Mouse (Mus musculus) splenic B cell, adult 2 months (primary cell): ENCODE results near the gene Cisd1.
A peak's percentile ranks its signal among the peaks of the same experiment; 100 is the strongest.
"Not testable (repeated sequence)": the region's sequence is repeated elsewhere in the genome, so short reads cannot be mapped to it uniquely, and the experiment has no call there.

Experiments used
- DNase-seq: peaks from one replicate; pipeline ENCODE4 v3.0.0-alpha.2; 2011; ENCODE audit warnings: low read depth, low spot score
- H3K27me3 ChIP-seq: 2 replicates; pipeline ENCODE4 v1.6.1; 2012; ENCODE audit warnings: mild to moderate bottlenecking, low read length, moderate library complexity, mixed read lengths; ENCODE audit not compliant: control insufficient read depth, poor library complexity, insufficient read depth, severe bottlenecking
- H3K36me3 ChIP-seq: 2 replicates; pipeline ENCODE4 v1.6.1; 2012; ENCODE audit warnings: mild to moderate bottlenecking, low read length, moderate library complexity, mixed read lengths; ENCODE audit not compliant: control insufficient read depth, poor library complexity, insufficient read depth, severe bottlenecking

Cisd1 gene

DNA sequence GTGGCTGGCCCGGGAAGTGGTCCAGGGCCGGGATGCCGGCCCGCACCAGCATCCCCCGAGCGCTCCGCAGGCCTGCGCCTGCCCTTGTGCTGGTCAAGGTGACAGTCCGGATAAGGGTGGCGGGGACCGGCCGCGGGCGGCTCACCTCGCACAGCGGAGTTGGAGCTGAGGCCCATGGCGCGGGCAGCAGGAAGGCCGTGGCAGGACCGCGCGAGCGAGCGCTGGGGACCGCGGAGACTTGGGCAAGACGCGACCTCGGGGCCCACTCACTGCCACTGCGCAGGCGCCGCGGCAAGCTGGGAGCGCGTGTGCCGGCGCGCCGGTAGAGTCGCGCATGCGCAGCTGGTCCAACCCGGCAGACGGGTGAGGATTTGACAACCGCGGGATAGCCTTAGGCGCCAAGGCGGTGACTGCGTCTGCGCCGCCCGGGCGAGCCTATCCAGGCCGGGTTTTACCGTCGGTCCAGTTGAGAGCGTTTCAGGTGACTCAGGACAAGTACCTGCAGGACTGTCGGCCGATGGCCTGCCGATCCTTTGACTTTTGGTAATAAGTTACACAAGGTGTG is at the start of gene Cisd1:
Cisd1 (minus strand) TSS at position 376 of the 565 bp plus-strand sequence.
- no peaks in the 10 kb centered on the region for H3K36me3 ChIP-seq
- peak; percentile 96 for DNase-seq

DNA sequence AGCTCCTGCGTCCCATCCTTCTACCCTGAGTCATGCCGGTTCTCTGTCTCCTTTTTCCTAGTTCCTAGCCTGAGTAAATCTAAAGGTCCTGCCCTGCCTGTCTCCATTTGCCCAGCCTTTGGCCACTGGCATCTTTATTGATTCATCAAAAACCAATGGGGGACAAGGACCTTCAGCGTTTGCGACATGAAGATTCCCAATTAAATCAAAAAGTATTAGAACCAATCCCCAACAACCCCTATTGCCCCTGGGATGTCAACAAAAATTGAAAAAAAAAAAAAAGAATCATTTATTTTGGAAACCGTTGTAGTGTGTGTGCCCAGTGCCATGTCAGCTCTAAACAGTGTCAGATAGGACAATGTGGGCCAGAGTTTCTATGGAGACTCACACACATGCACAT is 44.6 kb upstream of the Cisd1 start:
- Histone ChIP-seq H3K36me3 (no peaks in the 10 kb centered on the region), H3K27me3 (no peaks in the 10 kb centered on the region)
- no peak for DNase-seq

More for the DNA sequence above, at the start of gene Cisd1:
- H3K27me3 ChIP-seq = no peaks in the 10 kb centered on the region

DNA sequence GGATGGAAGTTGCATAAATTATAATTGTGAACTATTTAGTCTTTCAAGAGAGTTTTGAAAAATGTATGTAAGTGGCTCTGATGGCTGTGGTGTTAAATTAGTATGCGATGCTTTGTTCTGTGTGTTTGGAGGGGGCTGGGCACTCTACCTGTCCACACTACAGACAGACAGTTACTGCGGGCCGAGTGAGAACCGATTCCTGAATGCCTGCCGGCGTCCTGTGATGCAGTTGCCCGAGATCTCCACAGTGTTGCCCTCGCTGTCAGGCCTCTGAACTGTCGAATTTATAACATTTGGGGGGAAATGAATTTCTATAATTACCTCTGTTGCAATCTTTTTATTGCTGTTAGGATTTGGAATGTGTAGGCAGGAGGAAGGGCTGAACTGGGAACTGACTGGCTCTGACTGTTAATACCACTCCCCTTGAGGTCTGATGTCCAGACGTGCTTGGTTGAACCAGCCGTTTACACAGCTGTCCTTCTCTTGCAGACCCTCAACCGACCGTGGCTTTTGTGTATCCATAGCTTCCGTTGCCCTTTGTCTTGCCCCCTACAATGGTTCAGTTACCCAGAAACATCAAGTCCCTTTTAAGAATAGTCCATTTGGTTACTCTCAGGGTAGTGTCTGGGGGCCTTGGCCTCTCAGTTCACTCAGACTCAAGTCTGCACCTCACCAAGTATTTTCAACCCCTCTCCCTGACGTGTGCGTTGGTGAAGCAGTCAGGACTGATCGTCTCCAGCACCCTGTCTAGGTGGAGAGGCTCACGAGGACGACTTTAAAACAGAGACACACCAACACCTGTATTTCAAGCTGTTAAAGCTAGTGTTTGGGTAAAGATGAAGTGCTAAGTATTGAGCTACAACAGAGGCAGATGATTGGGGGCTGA is 39.6 kb upstream of the Cisd1 start:
- Histone ChIP-seq H3K27me3 (no peaks in the 10 kb centered on the region), H3K36me3 (no peaks in the 10 kb centered on the region; the same call in 1 of the 2 replicates)
- DNase-seq = no peak

DNA sequence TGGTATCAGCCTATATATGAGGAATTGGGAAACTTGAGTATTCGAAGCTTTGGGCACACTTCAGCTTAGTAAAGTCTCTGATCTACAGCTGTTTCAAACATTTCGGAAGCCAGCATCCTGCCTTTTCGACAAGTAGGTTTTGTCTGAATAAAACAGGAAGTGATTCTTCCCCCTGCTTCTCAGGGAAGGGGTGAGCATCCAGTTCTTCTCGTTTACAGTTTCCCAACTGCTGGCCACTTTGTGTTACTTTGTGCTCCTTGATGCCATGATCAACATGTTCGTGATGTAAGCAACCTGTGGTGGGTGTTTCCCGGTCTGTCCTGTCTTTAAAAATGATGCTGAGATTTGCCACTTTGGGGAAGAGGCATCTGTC is 38.8 kb upstream of the Cisd1 start:
- H3K27me3 ChIP-seq, H3K36me3 ChIP-seq: not testable (repeated sequence)
- peak; percentile 3 for DNase-seq

DNA sequence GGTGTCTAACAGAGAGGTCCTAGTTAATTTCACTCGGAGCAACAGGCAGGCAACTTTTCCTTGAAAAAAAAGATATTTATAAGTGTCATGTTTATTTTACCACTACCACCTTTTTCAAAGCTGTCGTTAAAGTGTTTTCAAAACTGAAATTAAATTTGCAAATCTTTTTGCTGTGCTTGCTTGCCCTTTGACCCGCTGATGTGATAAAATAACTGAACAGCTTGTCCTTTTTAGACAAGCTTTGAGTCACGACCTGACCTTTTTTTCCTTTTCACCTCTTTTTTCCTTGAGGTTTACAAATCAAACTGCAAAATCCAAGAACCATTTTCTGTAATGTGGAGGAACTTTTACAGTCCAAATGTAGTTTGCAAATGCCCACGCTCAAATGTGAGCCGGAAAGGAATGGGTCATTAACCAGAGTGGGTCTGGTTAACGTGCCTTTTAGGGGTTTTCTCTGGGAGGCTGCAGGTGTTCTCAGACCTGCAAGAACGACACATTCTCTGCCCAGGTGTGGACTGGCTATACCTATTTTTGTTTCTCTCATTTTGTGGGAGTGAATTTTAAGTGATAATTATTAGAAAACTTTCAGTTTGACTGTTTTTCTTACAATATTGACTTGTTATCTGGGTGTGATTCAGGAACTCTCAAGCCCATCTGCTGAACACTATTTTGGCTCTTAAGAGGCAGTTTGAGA is 38.3 kb upstream of the Cisd1 start:
- DNase-seq = no peak

DNA sequence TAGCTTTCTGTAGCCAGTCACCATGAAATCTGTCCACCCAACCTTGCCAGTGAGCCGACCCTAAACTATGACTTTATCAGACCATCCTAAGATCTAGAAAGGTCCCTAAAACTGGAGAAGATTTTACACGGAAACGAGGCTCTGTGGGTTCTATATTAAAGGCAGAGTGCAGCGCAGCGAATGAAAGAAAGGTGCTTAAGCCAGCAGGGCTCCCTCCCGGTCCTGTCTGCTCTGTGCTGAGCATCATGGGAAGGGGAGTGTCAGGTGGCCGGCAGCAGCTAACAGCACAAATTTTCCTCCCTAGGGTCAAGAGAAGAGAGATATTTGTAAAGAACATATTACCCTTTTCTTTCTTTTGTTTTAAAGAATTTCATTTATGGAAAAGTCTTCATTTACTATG is 37.4 kb upstream of the Cisd1 start:
- Histone ChIP-seq H3K36me3 (no peaks in the 10 kb centered on the region; the same call in 1 of the 2 replicates), H3K27me3 (no peaks in the 10 kb centered on the region)
- DNase-seq = no peak

More for the DNA sequence above, 38.3 kb upstream of the Cisd1 start:
- Histone ChIP-seq H3K27me3 (no peaks in the 10 kb centered on the region), H3K36me3 (no peaks in the 10 kb centered on the region; the same call in 1 of the 2 replicates)

DNA sequence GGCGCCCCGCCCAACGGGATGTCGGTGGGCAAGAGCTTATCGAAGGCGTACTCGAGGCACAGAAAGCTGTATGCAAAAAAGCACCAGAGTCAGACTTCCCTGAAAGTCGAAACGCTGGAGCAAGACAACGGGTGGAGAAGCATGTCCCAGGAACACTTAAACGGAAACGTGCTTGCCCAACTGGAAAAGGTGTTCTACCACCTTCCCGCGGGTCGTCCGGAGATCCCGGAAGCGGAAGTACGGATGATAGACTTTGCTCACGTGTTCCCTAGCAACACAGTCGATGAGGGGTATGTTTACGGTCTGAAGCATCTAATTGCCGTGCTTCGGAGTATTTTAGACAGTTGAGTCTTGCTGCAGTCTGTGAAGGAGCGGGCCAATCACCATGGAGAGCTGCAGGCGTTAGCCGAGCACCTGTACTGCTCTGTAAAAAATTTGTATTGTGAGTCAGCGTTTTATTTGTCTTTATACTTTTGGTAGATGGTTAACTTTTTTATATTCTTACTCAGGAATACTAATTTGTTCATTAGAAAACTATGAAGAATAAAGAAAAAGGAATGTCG is 36.8 kb upstream of the Cisd1 start:
- Histone ChIP-seq H3K27me3 (no peaks in the 10 kb centered on the region), H3K36me3 (no peaks in the 10 kb centered on the region; the same call in 1 of the 2 replicates)
- DNase-seq = no peak

DNA sequence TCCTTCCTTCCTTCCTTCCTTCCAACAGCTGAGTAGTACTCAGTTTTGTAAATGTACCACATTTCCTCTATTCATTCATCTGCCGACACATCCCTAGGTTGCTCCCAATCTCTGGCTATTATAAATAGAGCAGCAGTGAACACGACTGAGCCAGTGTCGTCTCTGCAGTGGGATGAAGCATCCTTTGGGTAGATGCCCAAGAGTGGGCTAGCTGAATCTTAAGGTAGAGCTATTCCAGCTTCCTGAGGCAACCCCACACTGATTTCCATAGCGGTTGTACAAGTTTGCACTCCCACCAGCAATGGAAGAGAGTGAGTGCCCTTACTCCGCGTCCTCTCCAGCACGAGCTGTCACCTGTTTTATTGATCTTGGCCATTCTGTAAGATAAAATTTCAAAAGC is 35.7 kb upstream of the Cisd1 start:
- DNase-seq = no peak
- no peaks in the 10 kb centered on the region; the same call in 1 of the 2 replicates for H3K36me3 ChIP-seq
- no peaks in the 10 kb centered on the region for H3K27me3 ChIP-seq

DNA sequence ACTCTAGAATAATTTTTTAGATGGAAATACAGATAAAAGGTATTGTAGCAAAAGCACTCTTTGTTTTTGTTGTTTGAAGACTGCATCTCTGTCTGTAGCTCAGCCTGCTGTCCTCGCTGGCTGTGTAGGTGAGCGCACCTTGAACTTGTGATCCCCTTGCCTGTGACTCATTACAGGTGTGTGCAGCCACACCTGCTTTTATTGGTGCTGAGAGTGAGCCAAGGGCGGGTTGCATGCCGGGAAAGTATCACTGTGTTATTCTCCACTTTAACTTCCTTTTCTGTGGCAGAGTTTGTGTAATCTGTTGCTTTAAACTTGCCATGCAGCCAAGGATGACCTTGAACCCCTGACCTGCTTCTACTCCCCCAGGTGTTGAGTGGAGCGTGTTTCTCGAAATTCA is 31.3 kb upstream of the Cisd1 start:
- peaks cover 4% of the 10 kb centered on the region; the same call in 1 of the 2 replicates for H3K36me3 ChIP-seq
- no peak for DNase-seq
- no peaks in the 10 kb centered on the region for H3K27me3 ChIP-seq

DNA sequence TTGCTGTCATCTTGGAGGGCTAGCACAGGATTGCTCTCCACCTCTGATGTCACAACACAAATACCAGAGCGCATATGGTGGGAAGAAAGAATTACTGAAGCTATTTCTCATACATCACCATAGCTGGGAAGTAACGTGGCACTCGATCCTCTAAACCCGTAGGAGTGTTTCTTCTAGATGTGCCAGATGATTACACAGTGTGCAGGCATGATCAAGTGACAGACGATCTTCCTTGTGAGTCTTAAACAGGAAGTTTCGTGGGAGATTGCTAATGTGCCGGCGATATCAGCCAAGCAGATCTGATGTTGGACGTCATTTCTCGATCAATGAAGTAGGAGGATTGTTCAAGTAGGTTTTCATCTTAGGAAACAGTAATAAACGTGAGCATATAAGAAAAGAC is 29.0 kb upstream of the Cisd1 start:
- Histone ChIP-seq H3K27me3 (no peaks in the 10 kb centered on the region), H3K36me3 (peaks cover 4% of the 10 kb centered on the region; the same call in 1 of the 2 replicates)
- no peak for DNase-seq

DNA sequence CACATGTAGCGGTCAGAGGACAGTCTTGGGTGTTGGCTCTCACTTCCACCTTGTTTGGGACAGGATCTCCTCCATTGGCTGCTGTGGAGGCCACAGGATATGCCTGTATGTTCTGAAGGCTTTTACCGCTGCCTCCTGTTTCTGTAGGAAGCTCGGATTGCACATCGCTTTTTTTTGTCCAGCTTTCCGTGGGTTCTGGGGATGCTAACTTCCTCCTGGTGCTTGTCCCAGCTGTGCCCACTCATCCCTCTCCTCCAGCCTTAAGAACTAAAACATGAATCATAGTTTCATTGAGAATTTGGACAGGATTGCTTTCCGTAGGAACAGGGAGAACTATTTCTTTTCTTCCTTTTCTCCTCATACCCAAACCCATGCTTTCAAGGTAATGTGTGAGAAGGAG is 27.1 kb upstream of the Cisd1 start:
- H3K27me3 ChIP-seq = no peaks in the 10 kb centered on the region
- H3K36me3 ChIP-seq = peaks cover 4% of the 10 kb centered on the region; the same call in 1 of the 2 replicates
- DNase-seq = no peak

DNA sequence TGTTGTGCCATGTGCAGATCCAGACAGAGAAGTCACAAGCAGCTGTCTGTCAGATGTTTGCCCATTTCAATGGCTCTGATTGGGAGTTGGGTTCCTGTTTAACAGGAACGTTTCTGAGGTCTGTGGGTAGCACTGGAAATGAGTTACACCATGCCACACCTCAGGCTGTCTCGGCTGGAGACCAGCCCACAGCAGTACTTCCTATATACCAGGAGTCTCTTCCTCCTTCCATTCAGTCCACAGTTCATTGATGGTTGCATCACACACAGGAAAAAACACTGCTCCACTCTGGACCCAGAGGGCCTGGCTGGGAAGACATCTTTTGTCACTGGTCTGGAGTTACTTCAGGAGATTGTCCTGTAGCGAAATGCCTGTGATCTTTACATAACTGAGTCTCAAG is 24.7 kb upstream of the Cisd1 start:
- H3K27me3 ChIP-seq = no peaks in the 10 kb centered on the region
- no peak for DNase-seq
- peaks cover 4% of the 10 kb centered on the region; the same call in 1 of the 2 replicates for H3K36me3 ChIP-seq

DNA sequence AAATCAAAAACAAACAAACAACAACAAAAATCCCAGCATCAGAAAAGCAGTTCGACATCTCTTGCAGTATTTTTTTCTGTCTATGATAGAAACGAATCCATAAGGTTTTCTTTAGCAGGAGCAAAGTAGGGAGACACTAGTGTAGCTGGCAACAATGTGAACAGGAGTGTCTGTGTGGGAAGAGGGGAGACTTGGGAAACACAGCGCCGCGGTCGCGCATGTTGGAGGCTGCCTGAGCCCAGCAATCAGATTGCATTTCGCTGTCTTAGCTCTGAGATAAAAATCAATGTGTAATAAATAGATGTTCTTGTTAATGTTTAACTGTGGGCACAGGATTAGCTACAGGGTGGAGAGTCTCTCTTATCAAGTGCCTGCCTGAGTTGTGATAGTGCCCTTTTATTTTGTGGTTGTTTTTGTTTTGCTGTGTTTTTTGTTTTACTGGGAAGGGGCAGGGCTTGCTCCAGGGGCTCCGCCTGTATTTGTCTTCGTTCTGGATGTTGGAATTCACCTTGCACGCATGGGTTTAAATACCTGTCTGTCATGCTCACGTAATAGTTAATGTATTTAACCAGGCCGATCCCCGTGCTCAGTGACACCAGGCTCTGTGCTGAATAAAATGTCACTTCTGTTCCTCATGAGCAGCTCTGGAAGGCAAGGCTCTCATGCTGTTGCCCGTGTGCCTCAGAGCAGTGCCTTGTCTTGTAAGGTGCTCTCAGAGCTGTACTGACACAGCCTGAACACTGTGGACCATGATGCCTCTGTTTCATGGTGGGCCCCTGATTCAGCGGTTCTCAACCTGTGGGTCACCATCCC is 23.6 kb upstream of the Cisd1 start:
- H3K27me3 ChIP-seq = no peaks in the 10 kb centered on the region

DNA sequence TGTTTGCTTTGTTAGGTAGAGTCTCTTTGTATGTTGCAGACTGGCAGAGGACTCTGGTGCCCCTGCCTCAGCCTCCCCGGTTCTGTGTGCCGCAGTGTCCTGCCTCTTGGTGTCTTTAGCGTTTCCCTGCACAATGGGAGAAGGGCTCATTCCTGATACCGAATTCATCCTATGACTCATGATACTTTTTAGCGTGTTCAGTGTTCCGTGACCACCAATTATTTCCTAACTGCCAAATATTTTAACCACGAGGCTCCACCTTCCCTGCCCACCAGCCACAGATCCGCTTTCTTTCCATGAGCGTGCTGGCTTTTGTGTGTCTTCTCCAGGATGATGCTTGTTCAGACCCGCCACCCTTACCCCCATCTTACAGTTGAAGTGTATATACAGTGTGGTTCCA is 19.1 kb upstream of the Cisd1 start:
- H3K27me3 ChIP-seq = no peaks in the 10 kb centered on the region
- no peak for DNase-seq
- no peaks in the 10 kb centered on the region; the same call in 1 of the 2 replicates for H3K36me3 ChIP-seq

More for the DNA sequence above, 23.6 kb upstream of the Cisd1 start:
- H3K36me3 ChIP-seq = no peaks in the 10 kb centered on the region; the same call in 1 of the 2 replicates
- no peak for DNase-seq
